Mouse (Mus musculus): ENCODE data around the gene Otulinl. TPM values are rescaled to one million over a fixed set of nuclear protein-coding genes. Genes with fewer than 3 reads are reported as not detected.

The Otulinl gene
- polyA plus RNA-seq, 1 experiment from 2014 or later = 19.9 TPM

- no peak overlapping the region for H3K4me3 ChIP-seq
- no peak for ATAC-seq (ENCODE audit: insufficient number of reproducible peaks, insufficient read depth, low FRiP score, low TSS enrichment)
- H3K27me3 ChIP-seq = 0 out of 2 replicates have a peak, but pooled peaks cover 3% of the 10 kb centered on the region
- H3K9ac ChIP-seq = no peak overlapping the region
- H3K36me3 ChIP-seq = no peaks in the 10 kb centered on the region
- H3K27ac ChIP-seq = no peak overlapping the region
- H3K4me1 ChIP-seq = peaks cover 11% of the 10 kb centered on the region; the same call in 1 of the 2 replicates
- WGBS = 73% methylated on average over 9 of the region's 9 CpGs
- H3K9me3 ChIP-seq = no peaks in the 10 kb centered on the region
- H3K4me2 ChIP-seq (replicated peaks) = no peak overlapping the region
Observed at GRCm38 (mm10) chr15:27678511-27678910, 2.9 kb downstream of the Otulinl start.

- no peak overlapping the region for H3K4me2 ChIP-seq (replicated peaks)
- no peak overlapping the region for H3K27ac ChIP-seq
- 92% methylated on average over 6 of the region's 6 CpGs for WGBS
- 0 out of 2 replicates have a peak, but pooled peaks cover 3% of the 10 kb centered on the region for H3K27me3 ChIP-seq
- H3K9ac ChIP-seq = no peak overlapping the region
- ATAC-seq (ENCODE audit: insufficient number of reproducible peaks, insufficient read depth, low FRiP score, low TSS enrichment) = no peak
- H3K36me3 ChIP-seq = no peaks in the 10 kb centered on the region
- H3K4me1 ChIP-seq = peaks cover 11% of the 10 kb centered on the region; the same call in 1 of the 2 replicates
- H3K9me3 ChIP-seq = no peaks in the 10 kb centered on the region
- no peak overlapping the region for H3K4me3 ChIP-seq
Observed at GRCm38 (mm10) chr15:27677801-27678200, 3.6 kb downstream of the Otulinl start.

- Histone ChIP-seq H3K4me2 (replicated peaks) (no peak overlapping the region), H3K9me3 (no peaks in the 10 kb centered on the region), H3K27me3 (0 out of 2 replicates have a peak, but pooled peaks cover 3% of the 10 kb centered on the region), H3K4me3 (no peak overlapping the region), H3K27ac (no peak overlapping the region), H3K36me3 (no peaks in the 10 kb centered on the region), H3K4me1 (peaks cover 11% of the 10 kb centered on the region; the same call in 1 of the 2 replicates), H3K9ac (no peak overlapping the region)
- no peak for ATAC-seq (ENCODE audit: insufficient number of reproducible peaks, insufficient read depth, low FRiP score, low TSS enrichment)
- 62% methylated on average over 9 of the region's 9 CpGs for WGBS
Observed at GRCm38 (mm10) chr15:27676211-27676610, 5.2 kb downstream of the Otulinl start.

GRCm38 (mm10) chr15:27675122-27675521 is 6.3 kb downstream of the Otulinl start:
- no peak for ATAC-seq (ENCODE audit: insufficient number of reproducible peaks, insufficient read depth, low FRiP score, low TSS enrichment)
- no peak overlapping the region for H3K9ac ChIP-seq
- no peaks in the 10 kb centered on the region for H3K36me3 ChIP-seq
- H3K9me3 ChIP-seq = no peaks in the 10 kb centered on the region
- no peak overlapping the region for H3K27ac ChIP-seq
- no peak overlapping the region for H3K4me3 ChIP-seq
- no peak overlapping the region for H3K4me2 ChIP-seq (replicated peaks)
- H3K27me3 ChIP-seq = no peaks in the 10 kb centered on the region
- WGBS = 83% methylated on average over 7 of the region's 7 CpGs
- 0 out of 2 replicates have a peak, but pooled peaks cover 6% of the 10 kb centered on the region for H3K4me1 ChIP-seq

GRCm38 (mm10) chr15:27674041-27674440 is 7.3 kb downstream of the Otulinl start:
- Histone ChIP-seq H3K4me2 (replicated peaks) (no peak overlapping the region), H3K9ac (no peak overlapping the region), H3K27ac (no peak overlapping the region), H3K27me3 (no peaks in the 10 kb centered on the region), H3K4me1 (0 out of 2 replicates have a peak, but pooled peaks cover 6% of the 10 kb centered on the region), H3K9me3 (no peaks in the 10 kb centered on the region), H3K4me3 (no peak overlapping the region), H3K36me3 (no peaks in the 10 kb centered on the region)
- no peak for ATAC-seq (ENCODE audit: insufficient number of reproducible peaks, insufficient read depth, low FRiP score, low TSS enrichment)
- 84% methylated on average over 6 of the region's 6 CpGs for WGBS

GRCm38 (mm10) chr15:27673151-27673550 is 8.2 kb downstream of the Otulinl start:
- WGBS = 82% methylated on average over 6 of the region's 6 CpGs
- H3K4me3 ChIP-seq = no peak overlapping the region
- no peak for ATAC-seq (ENCODE audit: insufficient number of reproducible peaks, insufficient read depth, low FRiP score, low TSS enrichment)
- H3K4me1 ChIP-seq = 0 out of 2 replicates have a peak, but pooled peaks cover 6% of the 10 kb centered on the region
- H3K27me3 ChIP-seq = no peaks in the 10 kb centered on the region
- no peaks in the 10 kb centered on the region for H3K9me3 ChIP-seq
- H3K4me2 ChIP-seq (replicated peaks) = no peak overlapping the region
- H3K36me3 ChIP-seq = no peaks in the 10 kb centered on the region
- H3K27ac ChIP-seq = no peak overlapping the region
- H3K9ac ChIP-seq = no peak overlapping the region

- Histone ChIP-seq H3K27ac (no peak overlapping the region), H3K4me2 (replicated peaks) (no peak overlapping the region), H3K36me3 (no peaks in the 10 kb centered on the region), H3K4me1 (0 out of 2 replicates have a peak, but pooled peaks cover 6% of the 10 kb centered on the region), H3K9me3 (no peaks in the 10 kb centered on the region), H3K27me3 (no peaks in the 10 kb centered on the region), H3K9ac (no peak overlapping the region), H3K4me3 (no peak overlapping the region)
- WGBS = 63% methylated on average over 8 of the region's 8 CpGs
- ATAC-seq (ENCODE audit: insufficient number of reproducible peaks, insufficient read depth, low FRiP score, low TSS enrichment) = no peak
Observed at GRCm38 (mm10) chr15:27672259-27672658, 9.1 kb downstream of the Otulinl start.

GRCm38 (mm10) chr15:27671612-27672245 is 9.7 kb downstream of the Otulinl start:
- H3K27ac ChIP-seq = no peak overlapping the region
- no peak overlapping the region for H3K9ac ChIP-seq
- H3K4me2 ChIP-seq (replicated peaks) = no peak overlapping the region
- H3K36me3 ChIP-seq = no peaks in the 10 kb centered on the region
- no peak overlapping the region for H3K4me3 ChIP-seq
- H3K4me1 ChIP-seq = 0 out of 2 replicates have a peak, but pooled peaks cover 6% of the 10 kb centered on the region
- no peaks in the 10 kb centered on the region for H3K27me3 ChIP-seq
- no peaks in the 10 kb centered on the region for H3K9me3 ChIP-seq
- no peak for ATAC-seq (ENCODE audit: insufficient number of reproducible peaks, insufficient read depth, low FRiP score, low TSS enrichment)
- 87% methylated on average over 10 of the region's 10 CpGs for WGBS

GRCm38 (mm10) chr15:27670708-27671107 is 10.7 kb downstream of the Otulinl start:
- 90% methylated on average over 8 of the region's 8 CpGs for WGBS
- no peaks in the 10 kb centered on the region for H3K27me3 ChIP-seq
- ATAC-seq (ENCODE audit: insufficient number of reproducible peaks, insufficient read depth, low FRiP score, low TSS enrichment) = no peak

GRCm38 (mm10) chr15:27669931-27670411 is 11.4 kb downstream of the Otulinl start:
- Histone ChIP-seq H3K9ac (no peak overlapping the region), H3K4me2 (replicated peaks) (no peak overlapping the region), H3K4me1 (peaks cover 4% of the 10 kb centered on the region; the same call in 1 of the 2 replicates), H3K4me3 (no peak overlapping the region), H3K27me3 (no peaks in the 10 kb centered on the region), H3K9me3 (no peaks in the 10 kb centered on the region), H3K27ac (0 out of 2 replicates have a peak overlapping the region, but pooled peaks have one; percentile 17), H3K36me3 (no peaks in the 10 kb centered on the region)
- ATAC-seq (ENCODE audit: insufficient number of reproducible peaks, insufficient read depth, low FRiP score, low TSS enrichment) = no peak
- 81% methylated on average over 12 of the region's 12 CpGs for WGBS

More at GRCm38 (mm10) chr15:27670708-27671107, 10.7 kb downstream of the Otulinl start:
- Histone ChIP-seq H3K36me3 (no peaks in the 10 kb centered on the region), H3K27ac (no peak overlapping the region), H3K9me3 (no peaks in the 10 kb centered on the region), H3K9ac (no peak overlapping the region), H3K4me1 (no peaks in the 10 kb centered on the region), H3K4me2 (replicated peaks) (no peak overlapping the region), H3K4me3 (no peak overlapping the region)

- Histone ChIP-seq H3K36me3 (no peaks in the 10 kb centered on the region), H3K4me2 (replicated peaks) (no peak overlapping the region), H3K9ac (no peak overlapping the region), H3K4me1 (peaks cover 4% of the 10 kb centered on the region; the same call in 1 of the 2 replicates), H3K27ac (no peak overlapping the region), H3K9me3 (no peaks in the 10 kb centered on the region), H3K27me3 (no peaks in the 10 kb centered on the region), H3K4me3 (no peak overlapping the region)
- no peak for ATAC-seq (ENCODE audit: insufficient number of reproducible peaks, insufficient read depth, low FRiP score, low TSS enrichment)
- 85% methylated on average over 4 of the region's 4 CpGs for WGBS
Observed at GRCm38 (mm10) chr15:27669276-27669675, 12.1 kb downstream of the Otulinl start.

GRCm38 (mm10) chr15:27668557-27668956 is 12.8 kb downstream of the Otulinl start:
- 95% methylated on average over 7 of the region's 7 CpGs for WGBS
- peaks cover 4% of the 10 kb centered on the region; the same call in 1 of the 2 replicates for H3K4me1 ChIP-seq
- no peak overlapping the region for H3K4me2 ChIP-seq (replicated peaks)
- H3K27ac ChIP-seq = no peak overlapping the region
- H3K9me3 ChIP-seq = no peaks in the 10 kb centered on the region
- no peak for ATAC-seq (ENCODE audit: insufficient number of reproducible peaks, insufficient read depth, low FRiP score, low TSS enrichment)
- no peak overlapping the region for H3K9ac ChIP-seq
- H3K27me3 ChIP-seq = no peaks in the 10 kb centered on the region
- no peaks in the 10 kb centered on the region for H3K36me3 ChIP-seq
- no peak overlapping the region for H3K4me3 ChIP-seq

All from embryonic facial prominence, embryonic 12.5 days (tissue).